Mouse (Mus musculus): Measurements from ENCODE around the gene Apip. TPM values are rescaled to one million over a fixed set of nuclear protein-coding genes. Genes with fewer than 3 reads are reported as not detected.

Apip gene
- polyA plus RNA-seq, 1 experiment: 49.0 TPM

- no peak overlapping the region for H3K27ac ChIP-seq (ENCODE audit: insufficient read depth, low read length)
- TF ChIP-seq CTCF (IDR thresholded peaks at IDR 0.05; ENCODE audit: borderline replicate concordance, insufficient read depth, low read length): no peak
- TF ChIP-seq POLR2A (IDR thresholded peaks at IDR 0.05; ENCODE audit: low read depth, low read length): no peak
- H3K4me1 ChIP-seq (ENCODE audit: control insufficient read depth, insufficient read depth, low read length): no peaks in the 10 kb centered on the region
- H3K4me3 ChIP-seq (ENCODE audit: insufficient read depth, low read length): no peak overlapping the region
These were observed 65.2 kb downstream of the Apip start for GRCm38 (mm10) chr2:103138529-103139265.

Other genes with a start within 250 kb of the Apip start
- gene Cd44, start 172.0 kb upstream of the Apip start, polyA plus RNA-seq (2011; ENCODE audit: insufficient read length, low read depth, missing spikeins): 255 and 594 TPM in 2 replicates
- gene Pdhx, start 162 bp upstream of the Apip start, polyA plus RNA-seq (2011; ENCODE audit: insufficient read length, low read depth, missing spikeins): 14.6 and 20.3 TPM in 2 replicates
- not detected in 2 replicates for gene Ehf, start 229.6 kb downstream of the Apip start, polyA plus RNA-seq (2011; ENCODE audit: insufficient read length, low read depth, missing spikeins)